ENCODE assay signal across 10 mouse cellular contexts in the genomic region with DNA sequence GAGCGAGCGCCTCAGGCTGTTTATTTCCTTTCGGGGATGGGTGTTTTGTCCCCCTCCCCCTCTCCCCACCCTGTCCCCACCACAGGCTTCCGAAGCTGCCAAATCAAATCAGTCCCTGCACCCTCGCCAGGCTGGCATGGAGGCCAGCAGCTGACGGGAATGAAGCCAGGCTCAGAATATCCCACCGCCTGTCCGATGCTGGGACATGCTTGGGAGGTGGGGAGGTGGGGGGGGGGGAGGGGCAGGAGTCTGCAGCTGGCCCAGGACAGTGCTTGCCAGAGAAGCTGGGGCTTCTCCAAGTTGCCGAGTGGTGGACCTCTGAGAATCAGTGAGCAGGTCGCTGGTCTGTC. TPM values are rescaled to one million over a fixed set of nuclear protein-coding genes. Genes with fewer than 3 reads are reported as not detected.
DNase-seq lines count a peak whose midpoint lies in the region; ATAC-seq and TF ChIP-seq lines count a peak whose summit lies in the region.
"Had no signal": no experiment of that assay in that cellular context is flagged by ENCODE, and none has a peak within 500 bp of the region (broad histone marks: within the 10 kb centered on the region; RNA-seq: fewer than 3 reads in every experiment).

No protein-coding gene starts in this region.

- ATAC-seq in hindbrain, embryonic 11.5 days (ENCODE audit: low FRiP score) = no peak
- ATAC-seq in megakaryocyte progenitor cell, adult 5-6 weeks (replicated peaks; ENCODE audit: poor library complexity) = no peak

- no peak overlapping the region for H3K9ac ChIP-seq in hindbrain, embryonic 11.5 days (ENCODE audit: low read depth, low read length)

- peaks cover 19% of the 10 kb centered on the region for H3K27me3 ChIP-seq in hindbrain, embryonic 10.5 days (ENCODE audit: insufficient read depth, poor library complexity, severe bottlenecking)
- no peaks in the 10 kb centered on the region for H3K27me3 ChIP-seq in hindbrain, embryonic 11.5 days (ENCODE audit: control insufficient read depth, insufficient read depth, low read length)

- H3K4me3 ChIP-seq in hindbrain, embryonic 10.5 days = no peak overlapping the region
- H3K4me3 ChIP-seq in hindbrain, embryonic 11.5 days (ENCODE audit: low read depth, low read length) = no peak overlapping the region
- H3K4me3 ChIP-seq in layer of hippocampus, adult 2 months = no peak overlapping the region; the same call in 1 of the 2 replicates

- peaks cover 81% of the 10 kb centered on the region for H3K4me1 ChIP-seq in hindbrain, embryonic 10.5 days (replicated peaks)
- H3K4me1 ChIP-seq in hindbrain, embryonic 11.5 days (replicated peaks; ENCODE audit: control insufficient read depth, insufficient read depth, low read length) = no peaks in the 10 kb centered on the region

- no peak overlapping the region for H3K4me2 ChIP-seq in hindbrain, embryonic 11.5 days (replicated peaks; ENCODE audit: low read depth, low read length)

- TF ChIP-seq CTCF in layer of hippocampus, adult 2 months (conservative IDR thresholded peaks at IDR 0.05) = no peak

- no peaks in the 10 kb centered on the region for H3K36me3 ChIP-seq in hindbrain, embryonic 10.5 days
- H3K36me3 ChIP-seq in hindbrain, embryonic 11.5 days (ENCODE audit: control insufficient read depth, insufficient read depth, low read length) = no peaks in the 10 kb centered on the region

- H3K9me3 ChIP-seq in hindbrain, embryonic 10.5 days = no peaks in the 10 kb centered on the region
- H3K9me3 ChIP-seq in hindbrain, embryonic 11.5 days (ENCODE audit: control insufficient read depth, low read length) = no peaks in the 10 kb centered on the region

- peak overlapping the region; percentile 35; the same call in 1 of the 2 replicates for H3K27ac ChIP-seq in hindbrain, embryonic 10.5 days
- no peak overlapping the region for H3K27ac ChIP-seq in hindbrain, embryonic 11.5 days (ENCODE audit: low read depth, low read length)
- peak overlapping the region; percentile 82 for H3K27ac ChIP-seq in layer of hippocampus, adult 2 months

- 58% methylated on average over 10 of the region's 10 CpGs for WGBS in hindbrain, embryonic 10.5 days
- 56% methylated on average over 9 of the region's 10 CpGs for WGBS in hindbrain, embryonic 11.5 days

- DNase-seq in hindbrain, embryonic 10.5 days (ENCODE audit: low spot score) = no peak
- no peak for DNase-seq in hindbrain, embryonic 11.5 days (ENCODE audit: low spot score)
- peak; percentile 76 for DNase-seq in brain, adult 2 months (ENCODE audit: low read depth, low spot score)
- DNase-seq in gastrocnemius, postnatal 25 days = peak; percentile 86
- peak; percentile 62 to 71 for DNase-seq in layer of hippocampus, adult 2 months (ENCODE audit: low spot score in 2 of 2)
- no peak for DNase-seq in liver
- no peak for DNase-seq in natural killer cell, adult 2 months (ENCODE audit: low spot score in 2 of 2)
- DNase-seq: kidney, adult 9 months had no signal

RNA-seq across cellular contexts. Expression of gene Pde2a, which starts 39.1 kb away (rescaled TPM):
- polyA plus RNA-seq in hindbrain, embryonic 10.5 days (2016; fragmentation: Nextera tagmentation; extraction: Ambion mirVana) = 18.3 and 30.3 TPM in 2 replicates
- polyA plus RNA-seq in hindbrain, embryonic 11.5 days (2014; fragmentation: Nextera tagmentation; extraction: Ambion mirVana) = 14.4 and 17.8 TPM in 2 replicates
- total RNA-seq in gastrocnemius, postnatal 25 days (2021) = 10 to 100 TPM; 14.8 to 26.3 TPM
- 100 to 1,000 TPM; 300 to 318 TPM for total RNA-seq in layer of hippocampus, adult 2 months (2021)
- 24.1 and 25.6 TPM in 2 replicates for total RNA-seq in megakaryocyte progenitor cell, adult 5-6 weeks (2015)
- 30.8 and 30.9 TPM in 2 replicates for total RNA-seq in megakaryocyte progenitor cell, adult 5-6 weeks (2017)

RNA-seq across cellular contexts. Expression of gene Gm45837, which starts 49.9 kb away (rescaled TPM):
- 0.82 and 1.3 TPM in 2 replicates for polyA plus RNA-seq in hindbrain, embryonic 10.5 days (2016; fragmentation: Nextera tagmentation; extraction: Ambion mirVana)
- polyA plus RNA-seq in hindbrain, embryonic 11.5 days (2014; fragmentation: Nextera tagmentation; extraction: Ambion mirVana) = 0.99 TPM in 1 of 2 replicates, not detected in the other
- 1 to 10 TPM in 1 of 2 experiments, not detected in 1; 5.7 TPM for total RNA-seq in gastrocnemius, postnatal 25 days (2021)
- 1 to 10 TPM in 1 of 2 experiments, not detected in 1; 2.4 TPM for total RNA-seq in layer of hippocampus, adult 2 months (2021)
- total RNA-seq in megakaryocyte progenitor cell, adult 5-6 weeks (2015) = not detected in 2 replicates
- not detected in 2 replicates for total RNA-seq in megakaryocyte progenitor cell, adult 5-6 weeks (2017)
- total RNA-seq: adrenal gland, postnatal 14 days had no signal

Comparison
In these comparisons a context has a peak if more than half of its experiments do, and no peak if none do; other contexts are left out.
1. DNase-seq: peak in brain, adult 2 months (single experiment), gastrocnemius, postnatal 25 days (single experiment) and layer of hippocampus, adult 2 months (2 of 2); none in hindbrain, embryonic 10.5 days (single experiment), hindbrain, embryonic 11.5 days (single experiment), liver (single experiment) and natural killer cell, adult 2 months (0 of 2).
2. RNA of gene Pde2a, which starts 39.1 kb away (total RNA-seq): 300 to 318 TPM in layer of hippocampus, adult 2 months; 24.1 to 30.9 TPM in megakaryocyte progenitor cell, adult 5-6 weeks and 14.8 to 26.3 TPM in gastrocnemius, postnatal 25 days; every median in the first group is over 4 times any median in the second.